Mouse (Mus musculus) adrenal gland, postnatal 36 days (tissue): ENCODE results near the gene Scgb2b17. TPM values are rescaled to one million over a fixed set of nuclear protein-coding genes. Genes with fewer than 3 reads are reported as not detected.
"Not testable (repeated sequence)": the region's sequence is repeated elsewhere in the genome, so short reads cannot be mapped to it uniquely, and the experiment has no call there.

ENCODE experiments used
- DNase-seq, 2 experiments: peaks; one replicate each; pipeline ENCODE4 v3.0.0; 2021; ENCODE audit warnings: mixed read lengths in 1 of 2
- long read RNA-seq, 2 experiments: library from polyadenylated mRNA; stranded (forward); transcript quantifications; one replicate each; pipeline ENCODE4 v2.0.0; 2021; ENCODE audit warnings: borderline sequencing depth in 2 of 2
- total RNA-seq, 2 experiments: library from RNA; stranded (reverse); gene quantifications; 2 replicates each; pipeline ENCODE4 v1.2.3; 2021

Scgb2b17 gene
- total RNA-seq: not detected
- long read RNA-seq, experiment 1: 0 reads
- long read RNA-seq, experiment 2: 0 reads

GRCm38 (mm10) chr7:33056461-33056860 lies at the start of gene Scgb2b17:
Gene Scgb2b17, minus strand, starts transcription at chr7:33056561.
- DNase-seq: not testable (repeated sequence)

- not testable (repeated sequence) for DNase-seq
Measured at GRCm38 (mm10) chr7:33063149-33063548, 6.8 kb upstream of the Scgb2b17 start, which contains the start of gene Scgb1b17. Gene Scgb1b17, plus strand, starts transcription at chr7:33063449.

Other genes with a start within 250 kb of the Scgb2b17 start
- gene Scgb2b15, start 226.9 kb downstream of the Scgb2b17 start, total RNA-seq: not detected
- gene Scgb1b15, start 220.0 kb downstream of the Scgb2b17 start, total RNA-seq: not detected
- gene Scgb1b17, start 6.9 kb upstream of the Scgb2b17 start, total RNA-seq: not detected
- gene Scgb2b18, start 117.3 kb upstream of the Scgb2b17 start, total RNA-seq: not detected
- gene Scgb1b18, start 129.0 kb upstream of the Scgb2b17 start, total RNA-seq: not detected
- gene Scgb2b19, start 223.8 kb upstream of the Scgb2b17 start, total RNA-seq: not detected
- gene Scgb1b19, start 230.7 kb upstream of the Scgb2b17 start, total RNA-seq: not detected